Mouse (Mus musculus): ENCODE results near the gene Oma1.

Gene Oma1

DNA sequence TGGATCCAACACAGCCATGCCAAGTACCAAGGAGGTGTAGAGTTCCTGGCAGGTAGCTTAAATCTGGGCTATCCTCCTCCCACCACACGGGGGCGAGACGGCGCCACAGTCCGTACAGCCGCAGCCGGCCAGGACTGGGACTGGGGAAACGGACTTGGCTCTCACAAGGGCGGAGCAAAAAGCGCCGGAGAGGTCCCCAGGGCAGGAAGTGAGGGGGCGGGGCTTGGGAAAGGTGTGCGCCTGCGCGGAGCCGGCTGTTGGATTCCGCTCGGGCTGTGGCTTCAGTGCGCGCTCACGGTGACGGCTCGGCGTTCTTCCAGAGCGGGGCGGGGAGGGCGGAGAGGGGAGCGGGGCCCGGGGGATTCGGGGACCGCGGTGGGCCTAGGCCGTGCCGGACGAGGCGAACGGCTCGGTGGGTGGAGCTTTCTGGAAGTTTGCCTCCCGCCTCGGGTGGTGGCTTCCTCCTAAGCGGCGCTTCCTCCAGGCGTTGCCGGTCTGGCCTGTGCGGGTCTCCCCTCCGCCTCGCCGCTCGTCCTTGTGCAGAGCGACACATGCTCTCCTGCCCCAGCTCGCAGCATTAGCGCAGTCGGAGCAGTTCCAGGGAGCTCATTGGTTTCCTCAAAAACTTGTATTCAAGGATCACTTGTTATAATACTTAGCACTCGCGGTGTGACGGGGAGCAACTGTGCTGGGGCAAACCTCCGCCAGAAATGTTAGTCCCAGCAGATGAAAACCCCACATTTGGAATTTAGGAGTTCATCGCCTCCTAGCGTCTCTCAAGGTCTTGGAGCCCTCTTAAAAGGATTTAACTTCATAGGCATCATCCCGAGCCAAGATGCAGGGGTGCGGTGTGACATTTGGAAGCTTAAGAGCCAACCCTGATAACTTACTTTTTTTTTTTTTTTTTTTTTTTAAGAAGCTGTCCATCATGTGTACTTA, at the start of gene Oma1:
Gene Oma1 (plus strand): TSS at position 226 of the 939 bp plus-strand sequence.
- peak; percentile 98 for DNase-seq (ENCODE audit: low read depth)

DNA sequence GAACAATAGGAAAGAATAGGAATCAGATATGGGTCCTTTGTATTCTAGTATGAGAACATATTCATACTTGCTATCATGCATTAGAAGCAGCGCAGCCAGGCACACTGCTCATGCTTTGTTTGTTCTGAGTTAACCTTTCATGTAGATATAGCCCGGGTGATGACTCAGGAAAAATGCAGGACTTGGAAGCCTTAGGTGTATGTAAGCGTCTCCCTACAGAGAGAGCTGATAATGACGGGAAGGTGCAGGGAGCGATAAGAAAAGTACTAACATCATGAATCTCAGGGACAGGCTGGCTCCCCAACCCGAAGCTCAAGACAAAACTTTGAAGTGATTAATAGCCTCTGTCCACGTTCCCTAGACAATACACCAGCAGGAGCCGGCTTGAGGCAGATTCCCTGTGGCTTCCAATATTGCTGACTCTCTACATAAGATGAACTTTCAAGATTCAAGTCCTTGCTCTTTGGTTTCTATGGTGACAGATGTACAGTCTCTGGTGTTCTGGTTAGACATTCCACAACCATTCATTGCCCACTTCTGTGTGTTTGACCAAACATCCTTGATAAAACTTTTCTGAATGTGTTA, 49.7 kb upstream of the Oma1 start:
- no peak for DNase-seq (ENCODE audit: low read depth)

DNA sequence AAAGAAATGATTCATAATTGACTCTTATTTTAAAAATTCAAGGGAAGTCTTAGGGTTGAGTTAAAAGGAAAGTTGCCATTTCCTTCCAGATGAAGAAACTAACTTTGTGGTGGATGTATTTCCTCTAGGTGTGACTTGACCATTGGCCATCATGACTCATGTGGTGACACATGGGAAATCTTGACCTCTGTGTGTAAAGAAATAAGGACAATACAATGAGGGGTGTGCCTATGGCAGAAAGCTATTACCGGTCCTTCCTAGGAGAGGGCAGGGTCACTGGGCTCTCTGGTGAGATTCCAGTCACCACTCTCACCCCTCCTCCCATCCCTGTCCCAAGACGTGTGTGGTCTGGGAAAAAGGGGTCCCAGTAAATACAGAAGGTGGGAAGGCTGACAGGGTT, 48.4 kb upstream of the Oma1 start:
- DNase-seq (ENCODE audit: low read depth): no peak

DNA sequence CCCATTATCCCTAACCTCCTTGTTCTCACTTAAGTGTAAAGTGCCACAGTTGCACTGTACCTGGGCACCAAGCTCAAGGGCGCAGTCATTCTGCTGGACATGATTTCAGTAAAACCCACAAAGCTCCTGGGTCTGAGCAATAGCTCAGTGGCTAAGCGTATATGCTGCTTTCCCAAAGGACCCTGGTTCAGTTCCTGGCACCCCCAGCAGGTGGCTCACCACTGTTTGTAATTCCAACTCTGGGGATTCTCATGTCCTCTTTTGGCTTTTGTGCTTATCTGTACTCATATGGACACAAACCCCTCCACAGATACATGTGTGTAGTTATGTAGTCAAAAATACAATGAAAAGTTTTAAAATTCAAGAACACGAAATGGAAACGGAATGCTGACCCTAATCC, 44.3 kb upstream of the Oma1 start:
- DNase-seq (ENCODE audit: low read depth): no peak

GRCm38 (mm10) chr4:103273021-103273420, 40.6 kb upstream of the Oma1 start:
- no peak for DNase-seq (ENCODE audit: low read depth)

GRCm38 (mm10) chr4:103288342-103288741, 25.3 kb upstream of the Oma1 start:
- no peak for DNase-seq (ENCODE audit: low read depth)

GRCm38 (mm10) chr4:103290763-103291162, 22.8 kb upstream of the Oma1 start, which contains the start of gene 4921539E11Rik:
TSS of gene 4921539E11Rik (minus strand) at chr4:103290863.
- no peak for DNase-seq (ENCODE audit: low read depth)

DNA sequence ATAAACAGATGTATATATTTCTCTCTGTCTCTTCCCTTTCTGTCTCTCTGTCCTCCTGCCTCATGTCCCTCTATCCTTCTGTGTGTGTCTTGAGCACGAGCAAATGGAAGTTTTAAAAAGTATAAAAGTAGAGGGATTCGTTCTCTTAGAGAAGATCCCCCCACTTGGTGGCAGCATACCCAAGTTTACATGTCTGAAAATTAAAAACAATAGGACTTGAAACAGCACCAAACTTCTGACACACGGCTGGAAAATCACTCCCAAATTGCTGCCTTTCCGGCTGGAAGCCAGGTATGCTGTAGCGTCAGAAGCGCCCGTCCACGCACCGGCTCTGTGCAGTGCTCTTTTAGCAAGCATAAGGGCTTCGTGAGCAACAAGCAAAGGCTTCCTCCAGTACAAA, 14.3 kb upstream of the Oma1 start:
- no peak for DNase-seq (ENCODE audit: low read depth)

- DNase-seq (ENCODE audit: low read depth): no peak
Observed at GRCm38 (mm10) chr4:103303851-103304250, 9.8 kb upstream of the Oma1 start.

DNA sequence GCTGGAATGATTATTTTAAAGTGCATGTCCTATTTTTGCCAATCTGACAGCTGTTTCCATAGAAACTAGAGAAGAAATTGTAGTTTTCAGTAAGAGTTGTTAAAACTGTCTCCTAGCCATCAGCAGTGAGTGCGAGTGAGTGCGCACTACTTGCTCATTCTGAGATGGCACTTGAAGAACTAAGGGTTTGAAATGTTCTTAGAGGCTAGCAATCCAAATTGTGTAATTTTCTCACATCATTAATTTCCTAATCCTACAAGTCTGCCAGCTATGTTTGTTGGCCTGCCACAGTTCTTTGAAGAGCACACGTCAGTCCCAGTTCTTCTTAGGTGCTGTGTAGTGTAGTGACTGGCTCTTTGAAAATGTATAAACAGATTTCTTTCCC, 906 bp downstream of the Oma1 start:
- no peak for DNase-seq (ENCODE audit: low read depth)

DNA sequence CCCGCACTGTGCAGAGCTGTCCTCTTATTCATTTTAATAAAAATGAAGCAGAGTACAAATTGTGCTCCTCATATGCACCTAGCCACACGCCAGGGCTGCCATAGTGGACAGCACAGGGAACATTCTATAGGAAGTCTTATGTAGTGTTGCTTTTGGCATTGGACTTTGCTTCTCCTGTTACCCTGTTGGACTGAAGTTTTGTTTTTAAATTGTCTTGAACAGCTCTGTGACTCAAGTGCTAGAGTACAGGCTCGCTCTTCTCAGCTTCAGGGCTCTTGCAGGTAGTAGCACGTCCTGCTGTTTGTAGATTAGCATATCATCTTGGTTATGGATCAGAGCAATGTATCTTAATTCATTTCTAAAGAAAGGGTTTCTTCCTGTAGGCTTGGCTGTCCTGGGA, 2.2 kb downstream of the Oma1 start:
- no peak for DNase-seq (ENCODE audit: low read depth)

DNA sequence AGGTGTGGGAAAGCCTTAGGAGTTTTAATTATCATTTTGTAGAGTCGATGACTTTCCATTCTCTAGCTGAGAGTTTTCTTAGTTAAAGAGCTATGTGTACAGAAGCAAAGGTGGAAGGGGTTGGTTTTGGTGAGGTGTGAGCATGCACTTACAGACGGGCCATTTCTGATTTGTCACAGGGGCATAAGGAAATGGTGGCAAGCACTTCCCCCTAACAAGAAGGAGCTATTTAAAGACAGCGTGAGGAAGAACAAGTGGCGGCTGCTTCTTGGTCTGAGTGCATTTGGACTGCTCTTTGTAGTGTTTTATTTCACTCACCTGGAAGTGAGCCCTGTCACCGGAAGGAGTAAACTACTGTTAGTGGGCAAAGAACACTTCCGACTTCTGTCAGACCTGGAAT, 7.8 kb downstream of the Oma1 start:
- DNase-seq (ENCODE audit: low read depth): no peak

DNA sequence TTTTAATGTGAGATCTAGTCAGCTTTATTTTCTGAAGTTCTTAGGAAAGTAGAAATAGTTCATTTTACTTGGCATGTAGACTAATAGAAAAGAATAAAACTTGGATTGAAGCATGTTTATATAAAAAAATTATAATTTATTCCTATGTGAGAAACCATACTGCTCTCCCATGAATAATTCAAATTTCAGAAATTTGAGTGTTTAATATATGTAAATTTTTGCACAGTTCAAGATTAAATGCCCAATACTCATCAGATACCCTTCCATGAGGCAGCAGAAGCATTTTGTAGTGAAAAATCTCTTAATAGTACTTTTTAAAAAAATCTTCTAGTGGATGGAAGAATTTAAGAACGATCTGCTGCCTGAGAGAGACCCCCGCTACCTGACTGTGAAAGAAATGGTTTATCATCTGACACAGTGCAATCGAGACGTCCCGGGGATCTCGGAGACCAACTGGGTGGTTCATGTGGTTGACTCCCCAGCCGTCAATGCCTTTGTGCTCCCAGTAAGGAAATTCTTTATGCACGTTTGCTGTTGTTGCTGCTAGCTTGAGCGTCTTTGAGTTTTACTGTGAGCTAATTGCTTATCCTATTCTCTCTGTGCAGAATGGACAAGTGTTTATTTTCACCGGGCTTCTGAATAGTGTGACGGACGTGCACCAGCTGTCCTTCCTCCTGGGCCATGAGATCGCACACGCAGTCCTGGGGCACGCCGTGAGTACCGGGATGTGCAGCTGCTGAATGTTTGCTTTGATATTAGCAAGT, 11.3 kb downstream of the Oma1 start:
- no peak for DNase-seq (ENCODE audit: low read depth)

DNA sequence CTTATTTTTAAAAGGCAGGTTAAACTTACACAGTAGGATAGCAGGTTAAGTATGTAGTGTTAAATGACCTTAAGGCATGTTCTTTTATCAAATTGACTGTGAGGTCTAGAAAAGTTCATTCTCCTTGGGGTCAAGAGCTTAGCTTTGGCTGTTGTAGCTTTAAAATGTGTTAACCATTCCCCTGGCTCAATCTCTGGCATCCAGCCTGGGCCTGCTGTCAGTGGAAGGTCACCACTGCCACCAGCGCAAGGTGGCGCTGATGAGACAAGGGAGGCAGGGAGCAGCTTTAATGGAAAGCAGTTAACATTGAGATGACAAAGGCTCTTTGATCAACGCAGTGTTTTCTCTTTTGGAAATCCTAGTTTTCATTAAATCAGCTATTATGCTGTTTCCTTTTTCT, 13.4 kb downstream of the Oma1 start:
- no peak for DNase-seq (ENCODE audit: low read depth)

GRCm38 (mm10) chr4:103329348-103329747, 15.7 kb downstream of the Oma1 start:
- DNase-seq (ENCODE audit: low read depth): no peak

DNA sequence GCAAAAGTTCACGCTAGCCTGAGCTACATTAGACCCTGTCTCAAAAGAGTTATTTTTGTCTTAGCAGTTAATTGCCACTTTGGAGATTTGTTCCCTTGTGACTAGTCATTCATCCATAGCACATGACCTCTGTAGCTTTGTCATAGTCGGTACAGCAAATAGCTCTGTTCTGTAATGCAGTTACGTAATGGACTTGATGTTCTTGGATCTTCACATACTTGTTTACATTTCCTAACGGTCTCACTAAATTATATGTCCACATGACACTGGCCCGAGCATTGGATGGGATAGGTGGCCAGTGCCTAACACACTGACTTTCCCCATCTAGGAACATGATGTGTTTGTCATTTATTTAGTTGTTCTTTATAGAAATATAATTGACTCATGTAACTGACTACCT, 21.5 kb downstream of the Oma1 start:
- DNase-seq (ENCODE audit: low read depth): no peak

GRCm38 (mm10) chr4:103340726-103341125, 27.1 kb downstream of the Oma1 start:
- no peak for DNase-seq (ENCODE audit: low read depth)

- no peak for DNase-seq (ENCODE audit: low read depth)
Observed at GRCm38 (mm10) chr4:103341620-103342019, 28.0 kb downstream of the Oma1 start.

- DNase-seq (ENCODE audit: low read depth): peak; percentile 72
Observed at GRCm38 (mm10) chr4:103346058-103346457, 32.4 kb downstream of the Oma1 start.

GRCm38 (mm10) chr4:103346849-103347248, 33.2 kb downstream of the Oma1 start:
- no peak for DNase-seq (ENCODE audit: low read depth)

DNA sequence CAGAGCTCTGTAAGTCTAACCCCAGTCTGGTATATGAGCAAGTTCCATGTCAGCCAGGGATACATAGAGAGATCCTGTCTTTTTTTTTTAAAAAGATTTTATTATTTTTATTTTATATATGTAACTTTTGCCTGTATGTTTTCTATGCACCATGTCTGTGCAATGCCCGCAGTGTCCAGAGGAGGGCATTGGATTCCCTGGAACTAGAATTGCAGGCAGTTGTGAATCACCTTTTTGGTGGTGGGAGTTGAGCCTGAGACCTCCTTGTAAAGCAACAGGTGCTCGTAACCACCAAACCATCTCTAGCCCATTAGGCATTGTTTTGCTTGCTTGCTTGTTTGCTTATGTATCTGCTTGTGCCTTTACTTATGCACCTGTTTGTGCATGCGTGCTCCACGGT, 35.6 kb downstream of the Oma1 start:
- peak; percentile 10 for DNase-seq (ENCODE audit: low read depth)

- DNase-seq (ENCODE audit: low read depth): no peak
Observed at GRCm38 (mm10) chr4:103352926-103353325, 39.3 kb downstream of the Oma1 start.

- DNase-seq (ENCODE audit: low read depth): no peak
Observed at GRCm38 (mm10) chr4:103357457-103357856, 43.8 kb downstream of the Oma1 start.

Measured in induced T-regulatory cell, adult 2 months (primary cell).